Mouse (Mus musculus): Measurements from ENCODE around the gene Aip.
"Not testable (repeated sequence)": the region's sequence is repeated elsewhere in the genome, so short reads cannot be mapped to it uniquely, and the experiment has no call there.

Gene Aip

DNA sequence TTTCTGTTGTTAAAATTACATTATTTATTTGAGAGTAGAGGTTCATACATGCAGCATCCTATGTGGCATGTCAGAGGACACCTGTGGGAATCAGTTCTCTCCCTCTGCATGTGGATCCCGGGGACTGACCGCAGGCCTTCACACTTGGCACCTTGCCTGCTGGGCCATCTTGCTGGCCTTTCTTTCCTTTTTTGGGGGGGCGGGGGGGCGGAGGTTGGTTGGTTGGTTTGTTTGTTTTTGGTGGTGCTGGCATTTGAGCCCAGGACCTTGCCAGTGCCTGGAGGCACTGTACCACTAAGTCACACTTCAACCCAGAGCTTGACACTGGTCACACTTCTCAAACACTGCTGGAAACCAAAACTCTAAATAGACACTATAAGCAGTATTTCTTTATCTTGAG is 8.7 kb upstream of the Aip start:
- DNase-seq, result no peak

DNA sequence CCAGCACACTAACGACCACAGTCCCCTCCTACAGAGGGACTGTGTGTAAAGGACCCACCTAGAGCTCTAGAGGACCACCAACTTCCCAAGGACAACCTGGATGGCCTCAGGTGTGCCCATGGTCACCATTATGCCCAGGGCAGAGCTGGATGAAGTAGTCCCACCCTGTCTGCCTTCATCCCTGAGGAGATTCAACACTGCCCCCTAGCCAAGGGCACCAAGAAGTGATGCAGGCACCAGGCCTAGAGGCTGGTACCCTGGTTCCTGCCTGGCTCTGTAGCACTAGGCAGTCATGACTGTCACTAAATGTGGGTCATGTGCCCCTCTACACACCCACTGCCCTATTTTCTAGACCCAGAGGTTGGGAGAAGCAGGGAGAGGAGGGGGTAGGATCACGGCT is 6.1 kb upstream of the Aip start:
- no peak for DNase-seq

GRCm38 (mm10) chr19:4131075-4131474 is 5.4 kb upstream of the Aip start:
- DNase-seq, result no peak

DNA sequence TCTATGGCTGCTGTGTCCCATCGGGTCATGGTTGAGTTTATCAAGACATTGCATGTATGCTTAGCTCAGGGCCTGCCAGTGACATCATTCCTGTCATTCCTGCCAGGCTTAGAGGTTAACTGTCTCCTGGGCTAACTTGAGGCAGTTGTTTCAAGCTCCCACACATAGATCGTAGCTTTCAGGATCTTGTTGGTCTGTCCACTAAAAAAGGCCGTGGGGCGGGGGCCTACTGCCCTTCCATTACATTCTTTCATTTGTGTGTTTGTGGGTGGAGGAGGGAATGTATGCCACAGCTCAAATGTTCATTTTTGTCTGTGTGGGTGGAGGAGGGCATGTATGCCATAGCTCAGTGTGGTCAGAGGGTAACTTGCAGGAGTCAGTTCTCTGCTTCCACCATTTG is 4.4 kb upstream of the Aip start:
- no peak for DNase-seq

- no peak for DNase-seq
Measured at GRCm38 (mm10) chr19:4129462-4129861, 3.8 kb upstream of the Aip start.

- no peak for DNase-seq
Measured at GRCm38 (mm10) chr19:4126759-4127495, 1.3 kb upstream of the Aip start.

GRCm38 (mm10) chr19:4125268-4125667 is 390 bp downstream of the Aip start:
- DNase-seq, result peak in 1 of 2 experiments; percentile 42

GRCm38 (mm10) chr19:4124432-4124831 is 1.2 kb downstream of the Aip start:
- DNase-seq, result no peak

- DNase-seq, result no peak
Measured at GRCm38 (mm10) chr19:4122411-4123370, 3.0 kb downstream of the Aip start.

- not testable (repeated sequence) for DNase-seq
Measured at GRCm38 (mm10) chr19:4121896-4122295, 3.8 kb downstream of the Aip start.

DNA sequence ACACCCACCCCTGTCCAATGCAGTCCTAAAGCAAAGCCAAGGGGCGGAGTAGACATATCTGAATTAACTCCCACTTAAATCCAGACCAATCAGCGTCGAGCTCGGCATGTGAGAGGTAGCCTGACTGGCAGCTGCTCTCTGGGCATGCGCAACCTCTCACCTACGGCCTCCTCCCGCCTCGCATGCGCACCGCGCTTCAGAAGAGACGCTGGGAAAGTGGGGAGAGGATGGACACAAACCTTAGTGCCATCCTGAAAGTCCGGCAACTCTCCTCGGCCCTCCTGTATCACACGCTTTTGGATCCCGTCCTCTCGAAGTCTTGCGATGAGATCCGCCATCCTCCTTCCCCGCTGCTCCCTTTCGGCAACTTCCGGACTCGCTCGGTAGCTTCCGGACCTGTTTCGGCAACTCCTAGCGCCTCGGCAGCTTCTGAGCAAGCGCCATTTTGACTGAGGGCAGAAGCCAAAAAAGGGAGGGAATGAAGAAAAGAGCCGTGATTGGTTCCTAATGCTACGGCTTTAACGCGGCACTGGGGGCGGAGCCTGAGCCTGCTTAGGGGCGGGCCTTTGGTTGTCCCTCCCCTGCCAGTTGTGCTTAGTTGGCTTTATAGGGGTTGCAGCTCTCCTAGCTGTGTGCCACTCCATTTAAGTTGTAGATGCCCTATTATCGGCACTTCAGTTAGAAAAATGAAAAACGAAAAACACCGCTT is 4.4 kb downstream of the Aip start:
- peak; percentile 97 to 99 for DNase-seq

DNA sequence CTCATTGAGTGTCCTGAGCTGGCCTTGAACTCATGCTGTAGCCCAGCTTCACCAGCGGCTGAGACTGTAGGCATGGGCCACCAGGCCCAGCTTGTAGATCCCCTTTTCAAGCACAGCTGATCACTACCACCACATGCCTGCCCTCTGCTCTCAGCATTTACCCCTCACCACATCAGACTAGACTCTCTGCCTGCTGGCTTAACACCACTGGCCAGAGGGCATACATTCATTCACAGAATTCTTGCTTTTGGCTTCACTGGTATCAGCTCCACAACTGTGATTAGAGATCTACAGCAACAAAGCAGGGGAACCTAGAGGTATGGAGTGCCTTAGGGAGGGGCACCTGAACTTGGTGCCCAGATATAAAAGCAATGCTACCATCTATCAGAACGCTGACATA is 5.2 kb downstream of the Aip start:
- no peak for DNase-seq

- no peak for DNase-seq
Measured at GRCm38 (mm10) chr19:4119716-4120487, 5.8 kb downstream of the Aip start.

DNA sequence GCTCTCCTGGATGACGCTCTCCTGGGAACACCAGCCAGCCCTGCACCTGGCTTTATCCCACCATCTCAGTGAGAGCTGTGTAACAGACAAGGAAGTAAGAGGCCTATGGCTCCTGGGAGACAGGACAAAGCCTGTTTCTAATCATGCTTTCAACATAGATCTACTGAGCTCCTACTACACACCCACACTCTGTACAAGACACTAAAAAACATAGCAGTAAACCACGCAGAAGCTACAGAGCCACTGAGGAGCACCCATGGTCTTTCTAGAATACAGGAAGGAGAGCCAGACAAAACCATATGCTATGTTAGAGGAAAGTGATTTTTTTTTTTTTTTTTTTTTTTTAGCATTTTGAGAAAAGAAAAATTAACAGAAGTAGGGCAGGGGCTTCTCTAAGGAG is 7.3 kb downstream of the Aip start:
- DNase-seq, result no peak

GRCm38 (mm10) chr19:4117006-4117405 is 8.7 kb downstream of the Aip start:
- DNase-seq, result no peak

DNA sequence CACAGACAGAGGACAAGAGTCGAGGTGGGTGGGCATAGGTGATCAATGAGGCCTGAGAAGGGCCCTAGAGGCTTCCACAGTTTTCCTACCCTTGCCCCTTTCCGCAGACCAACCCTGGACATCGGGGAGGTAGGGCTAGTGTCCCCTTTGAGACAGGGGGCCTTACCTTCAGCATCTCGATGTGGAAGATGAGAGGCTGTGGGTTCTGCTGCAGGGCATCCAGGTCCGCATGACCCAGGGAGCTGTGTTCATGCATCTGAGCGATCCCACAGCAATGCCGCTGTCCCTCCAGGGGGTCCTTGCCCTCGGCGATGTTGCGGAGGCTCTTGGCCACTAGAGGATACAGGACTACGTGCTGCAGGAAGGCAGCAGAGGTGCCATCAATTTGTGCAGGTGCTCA is 9.8 kb downstream of the Aip start:
- DNase-seq, result no peak

GRCm38 (mm10) chr19:4115144-4115543 is 10.5 kb downstream of the Aip start:
- no peak for DNase-seq

DNA sequence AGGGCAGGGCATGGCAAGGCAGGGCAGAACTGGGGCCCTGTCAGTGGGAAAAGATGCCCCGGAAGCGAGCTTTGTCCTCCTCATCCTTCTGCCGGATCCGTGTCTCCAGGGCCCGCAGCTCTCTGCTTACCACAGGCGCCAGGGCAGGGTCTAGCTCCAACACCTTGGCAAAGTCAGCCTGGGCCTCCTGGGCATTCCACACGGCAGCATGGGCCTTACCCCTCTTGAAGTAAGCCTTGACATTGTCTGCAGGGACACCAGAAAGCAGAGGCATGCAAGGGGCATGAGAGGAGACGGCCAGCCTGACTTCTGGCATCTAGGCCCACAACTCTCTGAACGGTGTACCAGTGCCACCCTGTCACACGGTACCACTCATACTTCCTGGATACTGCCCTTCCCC is 11.1 kb downstream of the Aip start:
- no peak for DNase-seq

- DNase-seq, result peak in 1 of 2 experiments; percentile 18
Measured at GRCm38 (mm10) chr19:4113806-4114230, 11.8 kb downstream of the Aip start.

DNA sequence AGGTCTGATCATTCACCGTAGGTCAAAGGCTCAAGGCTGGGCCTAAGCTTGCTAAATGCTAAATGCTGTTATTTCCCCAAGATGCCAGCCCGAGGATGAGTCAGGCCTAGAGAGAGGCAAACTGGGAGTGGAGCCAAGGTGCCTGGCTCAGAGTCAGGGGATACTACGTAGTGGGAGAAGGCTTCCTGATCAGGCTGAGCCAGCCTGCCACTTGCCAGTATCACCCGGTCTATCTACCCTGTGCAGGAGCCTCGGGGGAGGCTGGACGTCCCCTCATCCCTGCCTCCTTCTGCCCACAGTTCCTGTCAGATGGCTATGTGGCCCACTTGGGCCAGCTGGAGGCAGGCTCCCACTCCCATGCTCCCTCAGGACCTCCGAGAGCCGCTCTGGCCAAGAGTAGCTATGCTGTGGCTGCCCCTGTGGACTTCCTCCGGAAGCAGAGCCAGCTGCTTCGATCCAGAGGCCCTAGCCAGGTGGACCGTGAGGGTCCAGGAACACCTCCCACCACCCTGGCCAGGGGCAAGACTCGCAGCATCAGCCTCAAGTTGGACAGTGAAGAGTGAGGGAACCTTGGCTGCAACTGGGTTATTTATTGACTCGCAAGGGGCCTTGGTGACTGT is 12.4 kb downstream of the Aip start:
- DNase-seq, result peak; percentile 98

- no peak for DNase-seq
Measured at GRCm38 (mm10) chr19:4112063-4112960, 13.3 kb downstream of the Aip start.

All from cerebellum, postnatal 36 days (tissue).